Mouse (Mus musculus) CD4-positive, CD25-positive, alpha-beta regulatory T cell, adult 4 months (primary cell): Measurements from ENCODE around the gene Nectin2. TPM values are rescaled to one million over a fixed set of nuclear protein-coding genes. Genes with fewer than 3 reads are reported as not detected.

Experiments used
- ATAC-seq: one replicate; pipeline ENCODE4 v1.8.0; 2017
- polyA plus RNA-seq, 2 experiments: library from polyadenylated mRNA; unstranded; fragments of 100-300 nt; shearing (Covaris generic); gene quantifications; one replicate each; pipeline ENCODE4 v1.2.1; 2017

Gene Nectin2
- polyA plus RNA-seq, 2 experiments from 2014 or later = 0.12 TPM; not detected in 1

- no peak for ATAC-seq
Measured at GRCm38 (mm10) chr7:19742468-19742867, 7.8 kb downstream of the Nectin2 start.

- no peak for ATAC-seq
Measured at GRCm38 (mm10) chr7:19741329-19742031, 8.8 kb downstream of the Nectin2 start.

- no peak for ATAC-seq
Measured at GRCm38 (mm10) chr7:19740269-19740668, 10.0 kb downstream of the Nectin2 start.

- no peak for ATAC-seq
Measured at GRCm38 (mm10) chr7:19738771-19739170, 11.5 kb downstream of the Nectin2 start.

- no peak for ATAC-seq
Measured at GRCm38 (mm10) chr7:19736389-19737057, 13.8 kb downstream of the Nectin2 start.

GRCm38 (mm10) chr7:19734178-19734666 lies 16.1 kb downstream of the Nectin2 start:
- ATAC-seq = no peak

- no peak for ATAC-seq
Measured at GRCm38 (mm10) chr7:19726541-19726940, 23.7 kb downstream of the Nectin2 start.

- no peak for ATAC-seq
Measured at GRCm38 (mm10) chr7:19724167-19724566, 26.1 kb downstream of the Nectin2 start.

GRCm38 (mm10) chr7:19722754-19723195 lies 27.5 kb downstream of the Nectin2 start:
- ATAC-seq = no peak

GRCm38 (mm10) chr7:19719200-19719599 lies 31.1 kb downstream of the Nectin2 start:
- no peak for ATAC-seq

- no peak for ATAC-seq
Measured at GRCm38 (mm10) chr7:19718297-19718952, 31.9 kb downstream of the Nectin2 start.

GRCm38 (mm10) chr7:19717346-19717745 lies 32.9 kb downstream of the Nectin2 start:
- no peak for ATAC-seq

GRCm38 (mm10) chr7:19716822-19717221 lies 33.5 kb downstream of the Nectin2 start:
- ATAC-seq = no peak

GRCm38 (mm10) chr7:19716055-19716682 lies 34.1 kb downstream of the Nectin2 start:
- ATAC-seq = peak; percentile 19

GRCm38 (mm10) chr7:19715239-19716054 lies 34.8 kb downstream of the Nectin2 start, which contains the start of gene Tomm40:
Tomm40 (minus strand) TSS chr7:19715438.
- ATAC-seq = peak; percentile 88

GRCm38 (mm10) chr7:19714836-19715235 lies 35.4 kb downstream of the Nectin2 start:
- no peak for ATAC-seq

- no peak for ATAC-seq
Measured at GRCm38 (mm10) chr7:19713598-19713997, 36.7 kb downstream of the Nectin2 start.

- no peak for ATAC-seq
Measured at GRCm38 (mm10) chr7:19713196-19713595, 37.1 kb downstream of the Nectin2 start.

GRCm38 (mm10) chr7:19712414-19712813 lies 37.9 kb downstream of the Nectin2 start:
- no peak for ATAC-seq

GRCm38 (mm10) chr7:19710650-19711049 lies 39.6 kb downstream of the Nectin2 start:
- no peak for ATAC-seq

GRCm38 (mm10) chr7:19705271-19705670 lies 45.0 kb downstream of the Nectin2 start:
- ATAC-seq = no peak

- ATAC-seq = no peak
Measured at GRCm38 (mm10) chr7:19704475-19704874, 45.8 kb downstream of the Nectin2 start.
